Mouse (Mus musculus): ENCODE measurements around the gene Ccdc152. TPM values are rescaled to one million over a fixed set of nuclear protein-coding genes. Genes with fewer than 3 reads are reported as not detected.

The Ccdc152 gene
- polyA plus RNA-seq, 1 experiment = not detected

DNA sequence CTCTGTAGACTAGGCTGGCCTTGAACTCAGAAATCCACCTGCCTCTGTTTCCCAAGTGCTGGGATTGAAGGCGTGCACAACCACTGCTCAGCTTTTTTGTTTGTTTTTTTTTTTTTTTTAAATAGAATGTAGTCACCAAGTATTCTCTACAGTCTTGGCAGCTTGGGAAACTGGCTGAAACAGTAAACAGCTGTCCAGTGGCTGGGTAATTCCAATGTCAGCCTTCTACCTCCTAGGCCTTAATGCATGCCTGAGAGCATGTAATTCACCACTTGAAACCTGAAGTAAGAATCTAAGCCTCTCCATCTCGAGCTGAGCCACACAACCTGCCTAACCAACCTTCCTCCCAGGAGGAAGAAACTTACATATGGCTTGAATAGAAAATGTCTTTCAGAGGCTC, 13.3 kb upstream of the Ccdc152 start:
- no peaks in the 10 kb centered on the region for H3K79me2 ChIP-seq (ENCODE audit: control insufficient read depth, insufficient read depth)
- no peak overlapping the region for H3K4me3 ChIP-seq (ENCODE audit: insufficient read depth, poor library complexity, severe bottlenecking)
- peaks cover 4% of the 10 kb centered on the region for H3K36me3 ChIP-seq (ENCODE audit: control insufficient read depth, insufficient read depth)
- no peaks in the 10 kb centered on the region for H3K27me3 ChIP-seq (ENCODE audit: control insufficient read depth, insufficient read depth, insufficient read length)
- H3K79me3 ChIP-seq (ENCODE audit: low read depth) = no peaks in the 10 kb centered on the region
- TF ChIP-seq MYOD1 (IDR thresholded peaks at IDR 0.05; ENCODE audit: control insufficient read depth, insufficient read length, low read depth) (no peak), USF1 (IDR thresholded peaks at IDR 0.05; ENCODE audit: low read depth) (no peak), MYOG (IDR thresholded peaks at IDR 0.05; ENCODE audit: control insufficient read depth, extremely low read depth, insufficient read length) (no peak)
- no peak overlapping the region for H3ac ChIP-seq (ENCODE audit: control insufficient read depth, insufficient read length, low read depth)

DNA sequence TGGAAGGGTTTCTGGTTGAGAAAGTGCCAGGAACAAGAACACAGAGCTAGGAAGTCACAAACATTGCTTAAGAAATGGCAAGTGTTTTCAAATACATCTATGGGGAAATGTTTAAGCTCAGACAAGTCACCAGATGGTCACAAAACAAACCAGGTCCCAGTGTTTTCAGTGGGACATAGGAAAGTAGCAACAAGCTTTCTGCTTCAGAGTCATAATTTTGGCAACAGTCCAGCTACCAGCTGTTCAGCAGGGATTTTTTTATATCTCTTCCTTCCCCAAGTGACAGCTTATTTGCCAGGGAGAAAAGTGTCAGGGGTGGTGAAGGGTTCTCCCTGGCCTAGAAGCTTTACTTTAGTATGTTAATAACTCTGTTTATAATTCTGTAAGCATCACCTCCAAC, 9.6 kb upstream of the Ccdc152 start:
- TF ChIP-seq FOSL1 (IDR thresholded peaks at IDR 0.05; ENCODE audit: insufficient read depth, low read length, poor library complexity, severe bottlenecking) (no peak), USF1 (IDR thresholded peaks at IDR 0.05; ENCODE audit: low read depth) (no peak), CTCF (IDR thresholded peaks at IDR 0.05; ENCODE audit: control insufficient read depth, insufficient read depth, insufficient read length) (no peak), MAX (IDR thresholded peaks at IDR 0.05) (no peak), MYOG (IDR thresholded peaks at IDR 0.05; ENCODE audit: control insufficient read depth, extremely low read depth, insufficient read length) (no peak), CEBPB (IDR thresholded peaks at IDR 0.05; ENCODE audit: low read depth) (no peak), MYOD1 (IDR thresholded peaks at IDR 0.05; ENCODE audit: control insufficient read depth, insufficient read length, low read depth) (no peak)
- no peaks in the 10 kb centered on the region for H3K27me3 ChIP-seq (ENCODE audit: control insufficient read depth, insufficient read depth, insufficient read length)
- H3K79me3 ChIP-seq (ENCODE audit: low read depth) = no peaks in the 10 kb centered on the region
- no peak overlapping the region for H3ac ChIP-seq (ENCODE audit: control insufficient read depth, insufficient read length, low read depth)
- no peaks in the 10 kb centered on the region for H3K79me2 ChIP-seq (ENCODE audit: control insufficient read depth, insufficient read depth)
- no peaks in the 10 kb centered on the region for H3K36me3 ChIP-seq (ENCODE audit: control insufficient read depth, insufficient read depth)
- H3K4me3 ChIP-seq (ENCODE audit: insufficient read depth, poor library complexity, severe bottlenecking) = no peak overlapping the region

DNA sequence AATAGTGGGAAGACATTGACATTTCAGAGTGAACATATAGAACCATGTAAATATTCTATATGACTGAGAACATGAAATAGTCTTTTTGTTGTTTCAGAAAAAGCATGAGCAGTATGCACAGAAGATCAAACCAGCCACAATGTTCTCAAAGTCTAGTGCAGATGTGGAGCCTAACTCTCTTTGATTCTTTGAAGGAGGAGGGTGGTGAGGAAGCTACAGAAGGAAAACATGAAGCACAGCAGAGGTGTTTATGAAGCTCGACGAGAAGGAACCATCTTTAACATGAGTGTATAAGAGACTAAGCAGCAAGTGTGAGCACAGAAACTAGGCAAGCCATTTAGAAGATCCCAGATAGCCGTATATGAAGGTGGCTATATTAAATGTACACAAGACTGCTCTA, 6.5 kb upstream of the Ccdc152 start:
- no peak overlapping the region for H3K4me3 ChIP-seq (ENCODE audit: insufficient read depth, poor library complexity, severe bottlenecking)
- TF ChIP-seq USF1 (IDR thresholded peaks at IDR 0.05; ENCODE audit: low read depth) (no peak), CTCF (IDR thresholded peaks at IDR 0.05; ENCODE audit: control insufficient read depth, insufficient read depth, insufficient read length) (no peak), MYOG (IDR thresholded peaks at IDR 0.05; ENCODE audit: control insufficient read depth, extremely low read depth, insufficient read length) (no peak), FOSL1 (IDR thresholded peaks at IDR 0.05; ENCODE audit: insufficient read depth, low read length, poor library complexity, severe bottlenecking) (no peak), MYOD1 (IDR thresholded peaks at IDR 0.05; ENCODE audit: control insufficient read depth, insufficient read length, low read depth) (no peak), CEBPB (IDR thresholded peaks at IDR 0.05; ENCODE audit: low read depth) (no peak)
- no peaks in the 10 kb centered on the region for H3K79me3 ChIP-seq (ENCODE audit: low read depth)

DNA sequence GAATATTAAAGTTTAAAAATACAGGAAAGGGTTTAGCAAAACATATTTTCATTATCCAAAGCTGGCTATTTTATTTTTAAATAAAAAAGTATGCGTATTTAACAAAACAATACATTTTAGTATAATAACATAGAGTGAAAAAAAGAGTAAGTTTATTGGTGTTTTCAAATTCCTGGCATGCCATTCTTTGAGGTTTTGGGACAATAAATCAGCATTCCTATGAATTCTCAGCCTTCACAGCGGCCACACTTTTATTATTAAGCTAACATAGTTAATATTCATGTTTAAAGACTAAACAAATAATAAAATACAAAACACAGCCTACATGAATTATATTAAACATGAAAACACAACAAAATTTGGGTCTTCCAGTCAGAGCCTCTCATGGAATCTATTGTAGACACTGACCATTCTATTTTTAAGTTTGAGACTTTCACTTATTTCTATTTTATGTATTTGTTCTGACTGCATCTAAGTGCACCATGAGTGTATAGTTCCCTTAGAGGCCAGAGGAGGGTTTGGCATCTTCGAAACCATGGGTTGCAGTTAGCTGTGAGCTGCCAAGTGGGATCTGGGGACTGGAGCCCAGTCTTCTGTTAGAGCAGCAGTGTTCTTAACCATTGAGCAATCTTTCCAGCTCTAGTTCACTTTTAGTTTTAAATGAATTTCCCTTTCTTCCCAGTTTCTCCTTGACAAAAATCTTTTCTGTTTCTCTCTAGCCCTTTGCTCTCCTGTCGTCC, 2.8 kb downstream of the Ccdc152 start:
- no peaks in the 10 kb centered on the region for H3K79me2 ChIP-seq (ENCODE audit: control insufficient read depth, insufficient read depth)
- H3K36me3 ChIP-seq (ENCODE audit: control insufficient read depth, insufficient read depth) = no peaks in the 10 kb centered on the region
- H3K79me3 ChIP-seq (ENCODE audit: low read depth) = no peaks in the 10 kb centered on the region
- H3ac ChIP-seq (ENCODE audit: control insufficient read depth, insufficient read length, low read depth) = no peak overlapping the region
- TF ChIP-seq CEBPB (IDR thresholded peaks at IDR 0.05; ENCODE audit: low read depth) (peak; percentile 38), USF1 (IDR thresholded peaks at IDR 0.05; ENCODE audit: low read depth) (no peak), CTCF (IDR thresholded peaks at IDR 0.05; ENCODE audit: control insufficient read depth, insufficient read depth, insufficient read length) (no peak), MYOD1 (IDR thresholded peaks at IDR 0.05; ENCODE audit: control insufficient read depth, insufficient read length, low read depth) (no peak), MAX (IDR thresholded peaks at IDR 0.05) (no peak), FOSL1 (IDR thresholded peaks at IDR 0.05; ENCODE audit: insufficient read depth, low read length, poor library complexity, severe bottlenecking) (no peak)
- no peaks in the 10 kb centered on the region for H3K27me3 ChIP-seq (ENCODE audit: control insufficient read depth, insufficient read depth, insufficient read length)
- no peak overlapping the region for H3K4me3 ChIP-seq (ENCODE audit: insufficient read depth, poor library complexity, severe bottlenecking)

More for the DNA sequence above, 6.5 kb upstream of the Ccdc152 start:
- no peaks in the 10 kb centered on the region for H3K79me2 ChIP-seq (ENCODE audit: control insufficient read depth, insufficient read depth)
- no peaks in the 10 kb centered on the region for H3K36me3 ChIP-seq (ENCODE audit: control insufficient read depth, insufficient read depth)
- H3ac ChIP-seq (ENCODE audit: control insufficient read depth, insufficient read length, low read depth) = no peak overlapping the region
- no peaks in the 10 kb centered on the region for H3K27me3 ChIP-seq (ENCODE audit: control insufficient read depth, insufficient read depth, insufficient read length)

DNA sequence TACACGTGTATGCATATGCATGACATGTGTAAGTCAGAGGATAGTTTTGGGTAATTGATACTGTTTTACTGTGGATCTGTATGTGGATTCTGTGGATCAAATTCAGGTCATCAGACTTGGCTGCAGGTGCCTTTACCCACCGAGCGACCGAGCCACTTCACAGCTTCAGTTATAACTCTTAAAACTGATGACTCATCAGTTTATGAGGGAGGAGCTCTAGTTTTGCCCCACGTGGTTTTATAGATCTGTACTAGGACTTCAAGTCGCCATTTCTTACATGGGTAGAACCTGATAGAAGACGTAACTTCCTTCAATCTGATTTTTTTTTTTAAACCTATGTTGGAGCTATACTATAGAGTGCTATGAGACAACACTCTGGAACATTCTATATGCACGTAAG, 5.7 kb downstream of the Ccdc152 start:
- H3K36me3 ChIP-seq (ENCODE audit: control insufficient read depth, insufficient read depth) = no peaks in the 10 kb centered on the region
- TF ChIP-seq USF1 (IDR thresholded peaks at IDR 0.05; ENCODE audit: low read depth) (peak; percentile 27), CTCF (IDR thresholded peaks at IDR 0.05; ENCODE audit: control insufficient read depth, insufficient read depth, insufficient read length) (no peak), CEBPB (IDR thresholded peaks at IDR 0.05; ENCODE audit: low read depth) (no peak), FOSL1 (IDR thresholded peaks at IDR 0.05; ENCODE audit: insufficient read depth, low read length, poor library complexity, severe bottlenecking) (no peak), MAX (IDR thresholded peaks at IDR 0.05) (no peak), MYOG (IDR thresholded peaks at IDR 0.05; ENCODE audit: control insufficient read depth, extremely low read depth, insufficient read length) (no peak)
- H3ac ChIP-seq (ENCODE audit: control insufficient read depth, insufficient read length, low read depth) = no peak overlapping the region
- no peaks in the 10 kb centered on the region for H3K27me3 ChIP-seq (ENCODE audit: control insufficient read depth, insufficient read depth, insufficient read length)
- no peaks in the 10 kb centered on the region for H3K79me2 ChIP-seq (ENCODE audit: control insufficient read depth, insufficient read depth)
- no peak overlapping the region for H3K4me3 ChIP-seq (ENCODE audit: insufficient read depth, poor library complexity, severe bottlenecking)
- H3K79me3 ChIP-seq (ENCODE audit: low read depth) = no peaks in the 10 kb centered on the region

DNA sequence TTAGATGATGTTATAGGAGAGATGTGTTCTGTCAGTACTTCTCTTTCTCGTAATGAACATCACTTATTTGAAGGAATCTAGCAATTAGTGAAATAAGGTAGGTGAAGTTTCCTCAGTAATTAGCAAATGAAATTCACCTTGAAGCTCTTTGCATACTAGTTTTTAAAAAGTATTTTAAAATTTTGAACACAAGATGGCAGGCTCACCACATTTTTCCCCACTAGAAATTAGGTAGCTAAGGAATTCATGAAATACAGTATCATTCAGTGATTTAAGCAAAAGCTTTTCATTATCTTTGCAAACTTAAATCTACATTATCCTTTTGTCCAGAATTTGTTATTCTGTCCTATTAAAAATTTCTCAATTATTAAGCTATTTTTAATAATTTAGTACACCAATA, 7.3 kb downstream of the Ccdc152 start:
- no peaks in the 10 kb centered on the region for H3K79me2 ChIP-seq (ENCODE audit: control insufficient read depth, insufficient read depth)
- H3K4me3 ChIP-seq (ENCODE audit: insufficient read depth, poor library complexity, severe bottlenecking) = no peak overlapping the region
- no peaks in the 10 kb centered on the region for H3K79me3 ChIP-seq (ENCODE audit: low read depth)
- H3K36me3 ChIP-seq (ENCODE audit: control insufficient read depth, insufficient read depth) = no peaks in the 10 kb centered on the region
- H3K27me3 ChIP-seq (ENCODE audit: control insufficient read depth, insufficient read depth, insufficient read length) = no peaks in the 10 kb centered on the region
- no peak overlapping the region for H3ac ChIP-seq (ENCODE audit: control insufficient read depth, insufficient read length, low read depth)
- TF ChIP-seq FOSL1 (IDR thresholded peaks at IDR 0.05; ENCODE audit: insufficient read depth, low read length, poor library complexity, severe bottlenecking) = no peak
- TF ChIP-seq MYOD1 (IDR thresholded peaks at IDR 0.05; ENCODE audit: control insufficient read depth, insufficient read length, low read depth) = no peak
- TF ChIP-seq CEBPB (IDR thresholded peaks at IDR 0.05; ENCODE audit: low read depth) = no peak
- TF ChIP-seq MAX (IDR thresholded peaks at IDR 0.05) = no peak
- no peak for TF ChIP-seq CTCF (IDR thresholded peaks at IDR 0.05; ENCODE audit: control insufficient read depth, insufficient read depth, insufficient read length)
- no peak for TF ChIP-seq USF1 (IDR thresholded peaks at IDR 0.05; ENCODE audit: low read depth)
- TF ChIP-seq MYOG (IDR thresholded peaks at IDR 0.05; ENCODE audit: control insufficient read depth, extremely low read depth, insufficient read length) = no peak
